Mouse (Mus musculus): ENCODE measurements around the gene Prkce.

- TF ChIP-seq CTCF (IDR thresholded peaks at IDR 0.05; ENCODE audit: low read depth) (no peak), EP300 (IDR thresholded peaks at IDR 0.05; ENCODE audit: low read depth) (no peak)
Observed at GRCm38 (mm10) chr17:86467291-86467898, 299.8 kb downstream of the Prkce start.
